Mouse (Mus musculus) kidney, embryonic 16.5 days (tissue): ENCODE measurements at regions not wholly inside any gene's neighbourhood (a gene's known extent, or its start where the extent isn't known, plus 50 kb on each side); places are given as distances from the start of the nearest gene placed in this dataset.

Source experiments
- ATAC-seq: fragments of 200-750 bp; cut with Nextera tagmentation; 2 replicates; pipeline ENCODE4 v1.8.0; 2017; ENCODE audit warnings: moderate TSS enrichment; ENCODE audit not compliant: low FRiP score, low TSS enrichment
- H3K27ac ChIP-seq: fragments of 300-500 bp; sonication (generic); 2 replicates; pipeline ENCODE4 v1.5.1; 2014; ENCODE audit warnings: low read length
- H3K27me3 ChIP-seq: fragments of 300-500 bp; sonication (generic); 2 replicates; pipeline ENCODE4 v1.6.1; 2014; ENCODE audit warnings: low read length, control low read depth, mixed read lengths; ENCODE audit not compliant: insufficient read depth
- H3K36me3 ChIP-seq: fragments of 300-500 bp; sonication (generic); 2 replicates; pipeline ENCODE4 v1.6.1; 2014; ENCODE audit warnings: low read length, control low read depth, mixed read lengths; ENCODE audit not compliant: insufficient read depth
- H3K4me1 ChIP-seq: fragments of 300-500 bp; sonication (generic); 2 replicates; pipeline ENCODE4 v1.6.1; 2014; ENCODE audit warnings: low read length, control low read depth, mixed read lengths; ENCODE audit not compliant: insufficient read depth
- H3K4me2 ChIP-seq: fragments of 300-500 bp; sonication (generic); replicated peaks from 2 replicates; pipeline ENCODE4 v1.6.1; 2014; ENCODE audit warnings: low read depth, low read length
- H3K4me3 ChIP-seq: fragments of 300-500 bp; sonication (generic); 2 replicates; pipeline ENCODE4 v1.5.1; 2014; ENCODE audit warnings: mild to moderate bottlenecking, low read length
- H3K9ac ChIP-seq: fragments of 300-500 bp; sonication (generic); replicated peaks from 2 replicates; pipeline ENCODE4 v1.6.1; 2014; ENCODE audit warnings: low read length
- H3K9me3 ChIP-seq: fragments of 300-500 bp; sonication (generic); 2 replicates; pipeline ENCODE4 v1.6.1; 2016; ENCODE audit warnings: low read length, control low read depth
- WGBS: fragments of 180-500 bp; shearing (Covaris S2); extraction: QIAGEN DNeasy Blood & Tissue Kit; methylation state at CpG from one replicate; pipeline ENCODE4 v1.1.7; 2014; 5-methylcytosine and 5-hydroxymethylcytosine counted together

GRCm38 (mm10) chr1:55963867-55964266 lies 558.1 kb downstream of the Plcl1 start:
- 48% methylated on average over 5 of the region's 5 CpGs for WGBS
- Histone ChIP-seq H3K4me1 (no peaks in the 10 kb centered on the region), H3K4me2 (no peak overlapping the region), H3K9me3 (no peaks in the 10 kb centered on the region), H3K27me3 (no peaks in the 10 kb centered on the region), H3K9ac (no peak overlapping the region), H3K36me3 (no peaks in the 10 kb centered on the region), H3K4me3 (no peak overlapping the region), H3K27ac (no peak overlapping the region)
- ATAC-seq = no peak

- no peak overlapping the region for H3K27ac ChIP-seq
- no peak overlapping the region for H3K4me2 ChIP-seq
- H3K9me3 ChIP-seq = no peaks in the 10 kb centered on the region
- no peak overlapping the region for H3K4me3 ChIP-seq
- no peaks in the 10 kb centered on the region for H3K27me3 ChIP-seq
- WGBS = 88% methylated on average over 2 of the region's 2 CpGs
- no peaks in the 10 kb centered on the region for H3K4me1 ChIP-seq
- no peaks in the 10 kb centered on the region for H3K36me3 ChIP-seq
- ATAC-seq = no peak
- H3K9ac ChIP-seq = no peak overlapping the region
Observed at GRCm38 (mm10) chr1:55966273-55966672, 560.6 kb downstream of the Plcl1 start.

- no peak overlapping the region for H3K4me3 ChIP-seq
- H3K9ac ChIP-seq = no peak overlapping the region
- no peaks in the 10 kb centered on the region for H3K4me1 ChIP-seq
- no peak overlapping the region for H3K4me2 ChIP-seq
- no peaks in the 10 kb centered on the region for H3K36me3 ChIP-seq
- 93% methylated on average over 7 of the region's 7 CpGs for WGBS
- H3K9me3 ChIP-seq = no peaks in the 10 kb centered on the region
- no peak overlapping the region for H3K27ac ChIP-seq
- ATAC-seq = no peak
- H3K27me3 ChIP-seq = no peaks in the 10 kb centered on the region
Observed at GRCm38 (mm10) chr1:55967869-55968268, 562.1 kb downstream of the Plcl1 start.

GRCm38 (mm10) chr1:55977796-55978195 lies 572.1 kb downstream of the Plcl1 start:
- ATAC-seq = no peak
- Histone ChIP-seq H3K4me2 (no peak overlapping the region), H3K4me1 (no peaks in the 10 kb centered on the region), H3K9me3 (no peaks in the 10 kb centered on the region), H3K9ac (no peak overlapping the region), H3K27ac (no peak overlapping the region), H3K36me3 (no peaks in the 10 kb centered on the region), H3K4me3 (no peak overlapping the region), H3K27me3 (no peaks in the 10 kb centered on the region)
- 91% methylated on average over 3 of the region's 3 CpGs for WGBS

GRCm38 (mm10) chr1:55983522-55984066 lies 577.9 kb downstream of the Plcl1 start:
- Histone ChIP-seq H3K27ac (no peak overlapping the region), H3K36me3 (no peaks in the 10 kb centered on the region), H3K4me1 (no peaks in the 10 kb centered on the region), H3K4me3 (no peak overlapping the region), H3K4me2 (no peak overlapping the region), H3K9me3 (no peaks in the 10 kb centered on the region), H3K9ac (no peak overlapping the region), H3K27me3 (no peaks in the 10 kb centered on the region)
- no peak for ATAC-seq
- 71% methylated on average over 5 of the region's 5 CpGs for WGBS

- ATAC-seq = no peak
- Histone ChIP-seq H3K4me1 (no peaks in the 10 kb centered on the region), H3K4me3 (no peak overlapping the region), H3K4me2 (no peak overlapping the region), H3K27ac (no peak overlapping the region), H3K9me3 (no peaks in the 10 kb centered on the region), H3K27me3 (no peaks in the 10 kb centered on the region), H3K36me3 (no peaks in the 10 kb centered on the region), H3K9ac (no peak overlapping the region)
- 82% methylated on average over 6 of the region's 6 CpGs for WGBS
Observed at GRCm38 (mm10) chr1:55997074-55997473, 591.4 kb downstream of the Plcl1 start.
